Mouse (Mus musculus): ENCODE data around the gene Bcan. TPM values are rescaled to one million over a fixed set of nuclear protein-coding genes. Genes with fewer than 3 reads are reported as not detected.
A peak's percentile ranks its signal among the peaks of the same experiment; 100 is the strongest.

The Bcan gene
- total RNA-seq (2021), result under 1 TPM in 1 of 2 experiments, not detected in 1; 0.19 TPM

DNA sequence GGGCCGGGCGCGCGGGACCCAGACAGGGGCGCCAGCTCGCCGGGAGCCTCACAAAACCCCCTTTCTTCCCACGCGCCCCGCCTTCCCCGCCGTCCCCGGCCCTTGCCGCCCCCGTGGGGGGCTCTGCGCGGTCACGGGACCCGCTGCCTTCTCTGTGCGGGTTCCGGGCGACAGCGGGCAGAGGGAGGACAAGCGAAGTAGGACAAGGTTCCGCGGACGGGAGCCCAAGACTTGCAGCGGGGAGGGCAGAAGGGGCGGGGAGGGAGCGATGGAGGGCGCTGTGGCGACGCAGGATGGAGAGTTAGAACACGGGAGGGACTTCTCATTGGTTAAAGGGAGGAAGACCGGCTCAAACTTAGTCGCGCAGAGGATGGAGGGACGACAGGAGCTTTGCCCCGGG lies at the start of gene Bcan:
Gene Bcan (minus strand): TSS at position 50 of the 400 bp plus-strand sequence.
- DNase-seq, result no peak
- intact Hi-C loops (cut with DNase I), result no loop called here

DNA sequence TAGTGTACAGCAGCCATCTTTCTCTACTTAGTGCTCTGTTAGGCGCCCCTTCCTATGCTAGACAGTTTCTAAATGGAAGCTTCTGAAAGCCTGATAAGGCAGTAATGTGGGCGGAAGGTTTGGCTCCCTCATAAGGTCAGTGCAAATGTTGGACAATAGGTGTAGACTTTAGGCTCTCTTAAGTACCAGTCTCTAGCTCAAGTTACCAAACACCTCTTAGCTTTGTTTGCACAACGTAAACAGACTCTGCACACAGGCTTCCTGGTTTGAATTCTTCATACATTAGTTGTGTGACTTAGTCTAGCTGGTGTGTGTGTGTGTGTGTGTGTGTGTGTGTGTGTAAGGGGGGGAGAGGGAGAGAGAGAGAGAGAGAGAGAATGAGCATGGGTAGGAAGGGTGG lies 49.5 kb upstream of the Bcan start:
- DNase-seq, result no peak
- intact Hi-C loops (cut with DNase I), result no loop called here

GRCm38 (mm10) chr3:88042661-88043421 lies 42.8 kb upstream of the Bcan start, which contains the start of gene Gpatch4:
Gene Gpatch4, plus strand, starts transcription at chr3:88043108.
- DNase-seq, result peak; percentile 83 to 86
- intact Hi-C loops (cut with DNase I), result no loop called here

DNA sequence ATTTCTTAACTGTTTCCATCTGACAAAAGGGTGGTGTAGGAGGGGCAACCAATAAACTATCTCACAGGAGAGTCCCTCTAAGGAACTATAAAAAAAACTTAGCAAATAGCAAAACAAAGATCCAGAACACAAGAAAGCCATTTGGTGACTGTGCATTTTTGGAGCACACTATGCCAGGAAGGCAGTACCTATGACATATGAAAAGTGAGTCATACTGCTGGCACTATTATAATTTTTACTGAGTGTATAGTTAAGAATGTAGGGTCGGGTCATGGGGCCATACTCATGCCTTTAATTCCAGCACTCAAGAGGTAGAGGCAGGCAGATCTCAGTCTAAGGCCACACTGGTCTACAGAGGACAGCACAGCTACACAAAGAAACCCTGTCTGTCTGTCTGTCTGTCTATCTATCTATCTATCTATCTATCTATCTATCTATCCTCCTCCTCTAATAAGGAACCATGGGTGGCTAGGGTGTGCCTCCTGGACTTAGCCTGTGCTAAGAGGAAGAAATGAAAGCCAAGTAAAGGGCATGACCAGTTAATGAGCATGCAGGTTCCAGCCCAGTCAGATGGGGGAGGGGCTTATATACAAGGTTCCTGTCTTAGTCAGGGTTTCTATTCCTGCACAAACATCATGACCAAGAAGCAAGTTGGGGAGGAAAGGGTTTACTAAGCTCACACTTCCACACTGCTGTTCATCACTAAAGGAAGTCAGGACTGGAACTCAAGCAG lies 35.7 kb upstream of the Bcan start:
- DNase-seq, result no peak
- intact Hi-C loops (cut with DNase I), result no loop called here

- intact Hi-C loops (cut with DNase I), result no loop called here
- DNase-seq, result no peak
These were observed 33.5 kb upstream of the Bcan start for GRCm38 (mm10) chr3:88033506-88033905.

DNA sequence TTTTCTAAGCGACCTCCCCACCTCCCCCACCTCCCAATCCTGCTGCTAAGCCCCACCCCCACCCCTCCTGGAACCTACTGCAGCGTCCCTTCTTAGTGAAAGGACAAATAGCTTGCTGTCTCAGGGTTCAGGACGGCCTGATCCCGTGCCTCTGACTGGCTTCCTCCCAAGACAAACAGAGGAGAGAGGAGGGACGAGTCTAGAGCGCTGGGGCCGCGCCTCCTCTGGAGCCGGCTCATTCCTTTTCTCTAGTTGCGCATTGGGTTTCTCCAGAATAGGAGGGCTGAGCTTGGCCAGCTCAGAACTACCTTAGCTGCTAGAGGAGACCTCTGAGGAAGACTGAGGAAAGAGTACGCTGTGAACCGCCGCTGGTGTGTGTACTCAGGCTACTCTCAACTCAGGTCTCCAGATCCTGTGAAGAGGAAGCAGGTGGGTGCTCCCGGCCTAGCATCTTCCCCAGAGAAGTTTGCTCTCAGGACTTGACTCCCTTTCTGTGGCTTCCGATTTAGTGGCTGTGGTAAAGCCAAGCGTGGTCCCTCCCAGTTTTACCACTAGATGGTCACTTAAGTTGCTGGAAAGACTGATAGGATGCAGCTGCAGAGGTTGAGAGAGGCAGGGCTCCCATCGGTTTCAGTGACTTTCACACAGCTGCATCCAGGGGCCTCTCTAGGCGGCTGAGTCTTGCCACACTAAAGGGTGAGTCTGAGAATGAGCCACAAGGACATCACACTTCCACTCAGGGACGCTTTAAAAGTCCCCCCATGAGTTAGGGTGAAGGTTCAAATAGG lies 30.8 kb upstream of the Bcan start:
- intact Hi-C loops (cut with DNase I), result no loop called here
- peak; percentile 42 to 50 for DNase-seq

DNA sequence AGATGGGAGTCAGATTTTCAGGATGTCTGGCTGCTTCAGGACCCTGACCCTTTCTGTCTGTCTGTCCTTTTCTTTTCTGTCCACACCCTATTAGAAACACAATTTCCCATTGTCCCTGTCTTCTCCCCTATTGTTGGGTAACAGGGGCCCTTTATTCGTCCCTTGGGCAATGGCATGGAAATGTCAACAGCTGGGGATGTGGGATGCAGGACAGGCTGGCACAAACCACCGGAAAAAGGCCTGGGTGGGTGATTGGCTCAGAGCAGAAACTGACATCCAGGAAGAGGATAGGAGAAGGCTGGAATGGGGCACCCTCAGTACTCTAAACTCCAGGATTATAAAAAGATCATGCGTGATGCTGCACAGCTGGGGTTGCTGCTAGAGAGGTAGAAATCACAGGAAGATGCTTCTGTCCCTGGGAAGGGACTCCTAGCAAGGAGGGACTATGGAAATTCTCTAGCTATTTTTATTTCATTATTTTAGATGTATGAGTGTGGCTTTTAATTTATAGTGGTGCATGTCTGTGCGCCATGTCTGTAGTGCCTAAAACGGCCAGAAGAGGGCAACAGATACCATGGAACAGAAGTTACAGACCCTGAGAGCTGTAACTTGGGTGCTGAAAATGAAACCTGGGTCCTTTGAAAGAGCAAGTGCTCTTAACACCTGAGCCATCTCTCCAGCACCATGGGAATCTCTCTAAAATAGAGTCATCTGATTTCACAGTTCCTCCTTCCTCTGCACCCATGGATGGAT lies 27.6 kb upstream of the Bcan start, which contains the start of gene Hapln2:
Gene Hapln2 (minus strand): TSS at position 150 of the 753 bp plus-strand sequence.
- peak in 1 of 2 experiments; percentile 20 for DNase-seq
- intact Hi-C loops (cut with DNase I), result loop anchor here (5.0 kb wide), 1 partner anchor 45 kb away; no protein-coding TSS in a partner anchor

DNA sequence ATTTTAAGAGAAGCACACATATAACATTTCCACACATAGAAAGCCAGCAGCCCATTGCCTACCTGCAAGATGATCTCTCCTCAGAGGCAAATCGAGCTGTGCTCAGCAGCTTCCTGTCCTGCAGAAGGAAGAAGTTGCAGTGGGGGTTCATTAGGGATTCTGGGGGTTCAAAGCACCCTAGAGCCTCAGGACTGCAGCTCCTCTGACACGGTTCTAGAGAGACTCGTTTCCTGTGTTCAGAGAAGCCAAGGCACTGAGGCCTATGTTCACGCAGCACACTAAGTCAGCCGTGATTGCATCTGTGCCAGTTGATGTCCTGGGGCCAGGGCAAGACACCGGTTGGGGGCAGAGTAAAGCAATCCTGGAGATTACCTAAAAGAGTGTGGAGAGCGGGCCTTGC lies 26.8 kb upstream of the Bcan start:
- no peak for DNase-seq
- intact Hi-C loops (cut with DNase I), result loop anchor here (5.0 kb wide), 1 partner anchor 45 kb away; no protein-coding TSS in a partner anchor

GRCm38 (mm10) chr3:88023192-88024074 lies 23.4 kb upstream of the Bcan start:
- no peak for DNase-seq
- intact Hi-C loops (cut with DNase I), result loop anchor here (2.0 kb wide), 2 partner anchors 15 to 35 kb away; partner anchors contain the start of gene Naxe

DNA sequence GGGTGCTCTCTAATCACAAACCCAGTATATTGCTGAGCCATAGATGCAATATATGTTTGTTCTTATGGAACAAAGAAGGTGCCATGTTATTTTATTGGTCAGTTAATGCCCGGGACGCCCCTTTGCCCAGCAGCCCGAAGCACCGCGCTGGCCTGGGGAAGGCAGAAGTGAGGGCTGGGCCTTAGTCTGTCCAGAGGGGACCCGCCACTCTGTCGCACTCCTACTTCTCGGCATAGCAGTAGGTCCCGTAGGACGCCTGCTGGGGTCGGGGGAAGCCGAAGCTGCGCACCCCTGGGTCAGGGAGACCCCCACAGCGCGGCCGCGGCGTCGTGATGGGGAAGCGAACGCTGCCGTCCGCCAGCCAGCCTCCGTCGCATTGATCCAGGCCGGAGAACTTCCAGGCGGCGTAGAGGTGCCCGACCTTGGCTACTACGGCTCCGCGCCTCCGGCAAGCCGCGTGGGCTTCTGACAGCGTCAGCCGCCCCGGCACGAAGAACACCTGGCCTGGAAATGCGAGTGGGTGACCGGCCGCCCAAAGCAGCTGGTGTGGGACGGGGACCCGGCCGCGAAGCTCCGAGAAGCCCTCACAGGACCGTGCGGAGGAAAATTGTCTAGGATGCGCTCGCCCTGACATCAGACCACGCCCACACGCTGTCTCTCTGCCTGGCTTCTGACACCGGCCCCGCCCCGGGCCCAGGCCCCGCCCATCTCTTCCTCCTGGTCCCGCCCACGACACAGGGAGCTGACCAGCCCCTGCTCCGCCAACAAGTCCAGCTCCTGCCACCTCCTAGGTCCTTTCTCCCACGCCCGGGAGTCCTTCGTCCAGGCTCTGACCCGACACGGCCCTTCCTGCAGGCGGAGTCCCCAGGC lies 22.5 kb upstream of the Bcan start:
- intact Hi-C loops (cut with DNase I), result loop anchor here (2.0 kb wide), 2 partner anchors 16 to 36 kb away; partner anchors contain the start of gene Naxe
- DNase-seq, result peak; percentile 85 to 86

- intact Hi-C loops (cut with DNase I), result loop anchor here (1.0 kb wide), 1 partner anchor 62 kb away; no protein-coding TSS in a partner anchor
These were observed 10.7 kb upstream of the Bcan start for GRCm38 (mm10) chr3:88010634-88011265.

GRCm38 (mm10) chr3:88005822-88006786 lies 6.1 kb upstream of the Bcan start:
- intact Hi-C loops (cut with DNase I), result loop anchor here (5.0 kb wide), 1 partner anchor 236 kb away; no protein-coding TSS in a partner anchor
- no peak for DNase-seq

More at GRCm38 (mm10) chr3:88010634-88011265, 10.7 kb upstream of the Bcan start:
- DNase-seq, result no peak

DNA sequence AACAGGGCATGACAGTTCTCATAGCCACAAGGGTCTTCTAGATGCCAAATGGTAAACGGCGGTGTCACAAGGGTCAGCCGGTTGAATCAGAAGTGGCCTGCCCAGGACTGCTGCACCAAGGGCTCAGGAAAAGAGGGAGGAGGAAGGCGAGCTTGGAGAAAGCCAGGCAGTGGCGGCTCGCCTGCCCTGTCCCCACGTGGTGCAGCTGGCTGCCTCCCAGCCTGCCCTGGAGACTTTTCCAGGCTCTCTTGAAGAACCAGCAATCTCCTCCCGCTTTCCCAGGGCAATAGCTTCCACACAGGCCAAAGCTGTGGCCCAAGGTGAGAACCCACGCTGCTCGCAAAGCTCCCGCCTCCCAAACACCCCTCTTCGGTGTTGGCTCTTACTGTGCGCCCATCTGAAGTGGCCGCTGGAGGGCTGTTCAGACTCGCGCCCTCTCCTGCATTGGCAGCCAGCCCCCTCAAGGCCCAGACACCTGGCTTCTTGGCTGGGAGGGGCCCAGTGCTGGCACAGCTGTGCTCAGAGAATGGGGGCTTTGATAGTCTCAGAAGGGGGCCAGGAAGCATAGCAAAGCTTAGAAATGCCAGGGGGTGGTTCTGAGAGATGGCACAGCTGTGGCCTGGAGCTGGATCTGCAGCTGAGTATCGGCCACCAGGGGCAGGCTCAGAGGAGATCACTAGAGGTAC lies 2.4 kb upstream of the Bcan start:
- intact Hi-C loops (cut with DNase I), result no loop called here
- DNase-seq, result no peak

GRCm38 (mm10) chr3:88000816-88001595 lies 976 bp upstream of the Bcan start:
- DNase-seq, result no peak
- intact Hi-C loops (cut with DNase I), result no loop called here
